Mouse (Mus musculus) heart, embryonic 14.5 days (tissue): ENCODE data around the gene Prkab1. TPM values are rescaled to one million over a fixed set of nuclear protein-coding genes. Genes with fewer than 3 reads are reported as not detected.

Source experiments
- ATAC-seq: fragments of 200-750 bp; cut with Nextera tagmentation; 2 replicates; pipeline ENCODE4 v1.8.0; 2017; ENCODE audit warnings: low read depth, moderate TSS enrichment; ENCODE audit not compliant: insufficient number of reproducible peaks, insufficient read depth, low FRiP score
- H3K27ac ChIP-seq, 2 experiments: fragments of 200-500 bp in 1 of 2; fragments of 300-500 bp in 1 of 2; sonication (generic) in 1 of 2; replicated peaks in 1 of 2; 2 replicates each; pipeline ENCODE4 v1.5.1; 2012 to 2014; ENCODE audit warnings: low read depth in 2 of 2, low read length in 2 of 2, control low read depth in 1 of 2, mild to moderate bottlenecking in 1 of 2, mixed read lengths in 1 of 2; ENCODE audit not compliant: control insufficient read depth in 1 of 2, insufficient read depth in 1 of 2
- H3K27me3 ChIP-seq: fragments of 300-500 bp; sonication (generic); 2 replicates; pipeline ENCODE4 v1.6.1; 2014; ENCODE audit warnings: mild to moderate bottlenecking, low read length, control low read depth; ENCODE audit not compliant: control insufficient read depth, insufficient read depth
- H3K36me3 ChIP-seq: fragments of 300-500 bp; sonication (generic); 2 replicates; pipeline ENCODE4 v1.6.1; 2014; ENCODE audit warnings: mild to moderate bottlenecking, control low read depth, low read length, mixed read lengths; ENCODE audit not compliant: control insufficient read depth, insufficient read depth
- H3K4me1 ChIP-seq, 2 experiments: fragments of 200-500 bp in 1 of 2; fragments of 300-500 bp in 1 of 2; sonication (generic) in 1 of 2; 2 replicates each; pipeline ENCODE4 v1.6.1; 2012 to 2014; ENCODE audit warnings: low read length in 2 of 2, control low read depth in 1 of 2, mixed read lengths in 1 of 2; ENCODE audit not compliant: control insufficient read depth in 2 of 2, insufficient read depth in 2 of 2
- H3K4me2 ChIP-seq: fragments of 300-500 bp; sonication (generic); 2 replicates; pipeline ENCODE4 v1.6.1; 2014; ENCODE audit warnings: mild to moderate bottlenecking, low read length
- H3K4me3 ChIP-seq, 2 experiments: fragments of 200-500 bp in 1 of 2; fragments of 300-500 bp in 1 of 2; sonication (generic) in 1 of 2; 2 replicates each; pipeline ENCODE4 v1.5.1; 2012 to 2014; ENCODE audit warnings: low read length in 2 of 2, mild to moderate bottlenecking in 2 of 2, control low read depth in 1 of 2, low read depth in 1 of 2, moderate library complexity in 1 of 2; ENCODE audit not compliant: control insufficient read depth in 1 of 2, insufficient read depth in 1 of 2
- H3K9ac ChIP-seq: fragments of 300-500 bp; sonication (generic); 2 replicates; pipeline ENCODE4 v1.6.1; 2014; ENCODE audit warnings: mild to moderate bottlenecking, low read length
- H3K9me3 ChIP-seq: fragments of 300-500 bp; sonication (generic); 2 replicates; pipeline ENCODE4 v1.6.1; 2016; ENCODE audit warnings: low read length, control low read depth; ENCODE audit not compliant: control insufficient read depth
- WGBS: fragments of 180-500 bp; shearing (Covaris S2); extraction: QIAGEN DNeasy Blood & Tissue Kit; methylation state at CpG from one replicate; pipeline ENCODE4 v1.1.7; 2014; 5-methylcytosine and 5-hydroxymethylcytosine counted together
- polyA plus RNA-seq: library from polyadenylated mRNA; unstranded; fragments of >200 nt; fragmentation: Nextera tagmentation; extraction: Ambion mirVana; gene quantifications from 2 replicates; pipeline ENCODE4 v1.2.1, GENCODE M21; 2014

The Prkab1 gene
- polyA plus RNA-seq, 1 experiment from 2014 or later = 38.0 TPM

GRCm38 (mm10) chr5:116042241-116042640 lies 17.9 kb upstream of the Prkab1 start:
- 59% methylated on average over 7 of the region's 7 CpGs for WGBS
- no peak overlapping the region for H3K4me3 ChIP-seq
- no peak overlapping the region for H3K4me2 ChIP-seq
- no peak for ATAC-seq
- no peaks in the 10 kb centered on the region for H3K27me3 ChIP-seq
- H3K9ac ChIP-seq = no peak overlapping the region
- H3K27ac ChIP-seq = no peak overlapping the region
- no peaks in the 10 kb centered on the region for H3K36me3 ChIP-seq
- H3K4me1 ChIP-seq = no peaks in the 10 kb centered on the region
- H3K9me3 ChIP-seq = no peaks in the 10 kb centered on the region

- Histone ChIP-seq H3K4me1 (no peaks in the 10 kb centered on the region), H3K9ac (no peak overlapping the region), H3K4me2 (peak overlapping the region; percentile 46), H3K4me3 (peak overlapping the region in 1 of 2 experiments; percentile 3; a peak in 1 of 4 replicates), H3K9me3 (0 out of 2 replicates have a peak, but pooled peaks cover 2% of the 10 kb centered on the region), H3K36me3 (no peaks in the 10 kb centered on the region), H3K27me3 (no peaks in the 10 kb centered on the region), H3K27ac (no peak overlapping the region)
- WGBS = 19% methylated on average over 11 of the region's 11 CpGs
- ATAC-seq = no peak
Observed at GRCm38 (mm10) chr5:116039706-116040105, 15.4 kb upstream of the Prkab1 start.

GRCm38 (mm10) chr5:116037731-116038130 lies 13.4 kb upstream of the Prkab1 start:
- Histone ChIP-seq H3K4me3 (no peak overlapping the region), H3K4me2 (no peak overlapping the region), H3K36me3 (no peaks in the 10 kb centered on the region), H3K9ac (no peak overlapping the region), H3K9me3 (0 out of 2 replicates have a peak, but pooled peaks cover 2% of the 10 kb centered on the region), H3K27me3 (no peaks in the 10 kb centered on the region), H3K27ac (no peak overlapping the region), H3K4me1 (no peaks in the 10 kb centered on the region)
- no peak for ATAC-seq
- WGBS = 44% methylated on average over 12 of the region's 12 CpGs

GRCm38 (mm10) chr5:116036465-116036864 lies 12.2 kb upstream of the Prkab1 start:
- Histone ChIP-seq H3K36me3 (no peaks in the 10 kb centered on the region), H3K4me2 (no peak overlapping the region), H3K9me3 (0 out of 2 replicates have a peak, but pooled peaks cover 2% of the 10 kb centered on the region), H3K4me1 (no peaks in the 10 kb centered on the region), H3K4me3 (no peak overlapping the region), H3K9ac (no peak overlapping the region), H3K27me3 (no peaks in the 10 kb centered on the region), H3K27ac (no peak overlapping the region)
- 64% methylated on average over 16 of the region's 16 CpGs for WGBS
- no peak for ATAC-seq

- H3K36me3 ChIP-seq = no peaks in the 10 kb centered on the region
- no peak overlapping the region for H3K4me3 ChIP-seq
- no peak overlapping the region for H3K27ac ChIP-seq
- peaks cover 5 to 6% of the 10 kb centered on the region in 2 experiments; a peak in 2 of 4 replicates for H3K4me1 ChIP-seq
- 0 out of 2 replicates have a peak, but pooled peaks cover 7% of the 10 kb centered on the region for H3K27me3 ChIP-seq
- no peak for ATAC-seq
- no peak overlapping the region for H3K9ac ChIP-seq
- H3K4me2 ChIP-seq = peak overlapping the region; percentile 52
- H3K9me3 ChIP-seq = 0 out of 2 replicates have a peak, but pooled peaks cover 2% of the 10 kb centered on the region
- under 1% methylated on average over 14 of the region's 14 CpGs for WGBS
Observed at GRCm38 (mm10) chr5:116031190-116031577, 6.9 kb upstream of the Prkab1 start.

- Histone ChIP-seq H3K4me3 (0 out of 4 replicates have a peak overlapping the region, but pooled peaks of 1 of the 2 experiments have one; percentile 9), H3K9me3 (0 out of 2 replicates have a peak, but pooled peaks cover 2% of the 10 kb centered on the region), H3K27me3 (0 out of 2 replicates have a peak, but pooled peaks cover 7% of the 10 kb centered on the region), H3K36me3 (no peaks in the 10 kb centered on the region), H3K27ac (no peak overlapping the region), H3K9ac (no peak overlapping the region; the same call in 1 of the 2 replicates), H3K4me2 (peak overlapping the region; percentile 52), H3K4me1 (peaks cover 5 to 6% of the 10 kb centered on the region in 2 experiments; a peak in 2 of 4 replicates)
- ATAC-seq = no peak
- 6% methylated on average over 19 of the region's 19 CpGs for WGBS
Observed at GRCm38 (mm10) chr5:116030566-116031189, 6.4 kb upstream of the Prkab1 start.

- ATAC-seq = peak; percentile 22
- Histone ChIP-seq H3K4me1 (peaks cover 5 to 9% of the 10 kb centered on the region in 2 experiments; a peak in 2 of 4 replicates), H3K9me3 (no peaks in the 10 kb centered on the region), H3K27ac (peak overlapping the region in 1 of 2 experiments; percentile 34; a peak in 1 of 4 replicates), H3K36me3 (no peaks in the 10 kb centered on the region), H3K4me2 (no peak overlapping the region), H3K27me3 (0 out of 2 replicates have a peak, but pooled peaks cover 7% of the 10 kb centered on the region), H3K9ac (no peak overlapping the region), H3K4me3 (no peak overlapping the region)
- WGBS = 43% methylated on average over 7 of the region's 7 CpGs
Observed at GRCm38 (mm10) chr5:116029071-116029470, 4.8 kb upstream of the Prkab1 start.
